Mouse (Mus musculus): ENCODE data around the gene Phb2.
"Not testable (repeated sequence)": the region's sequence is repeated elsewhere in the genome, so short reads cannot be mapped to it uniquely, and the experiment has no call there.

GRCm38 (mm10) chr6:124682291-124682690 lies 29.8 kb upstream of the Phb2 start:
- not testable (repeated sequence) for TF ChIP-seq CTCF, POLR2A (IDR thresholded peaks at IDR 0.05; ENCODE audit: insufficient read depth, low read depth, low read length)

Measured in olfactory bulb, adult 2 months (tissue).